Mouse (Mus musculus) ES-Bruce4 (cell line): ENCODE results near the gene Immp1l.

Experiments
- CTCF ChIP-seq: IDR thresholded peaks from one replicate; pipeline ENCODE4 v1.8.1; 2011; ENCODE audit warnings: low read depth, low read length
- EP300 ChIP-seq: IDR thresholded peaks from 2 replicates; pipeline ENCODE4 v1.6.1; 2011; ENCODE audit warnings: low read depth, low read length; ENCODE audit not compliant: insufficient read depth
- POLR2A ChIP-seq: IDR thresholded peaks from one replicate; pipeline ENCODE4 v1.8.1; 2011; ENCODE audit warnings: low read length; ENCODE audit not compliant: insufficient read depth

DNA sequence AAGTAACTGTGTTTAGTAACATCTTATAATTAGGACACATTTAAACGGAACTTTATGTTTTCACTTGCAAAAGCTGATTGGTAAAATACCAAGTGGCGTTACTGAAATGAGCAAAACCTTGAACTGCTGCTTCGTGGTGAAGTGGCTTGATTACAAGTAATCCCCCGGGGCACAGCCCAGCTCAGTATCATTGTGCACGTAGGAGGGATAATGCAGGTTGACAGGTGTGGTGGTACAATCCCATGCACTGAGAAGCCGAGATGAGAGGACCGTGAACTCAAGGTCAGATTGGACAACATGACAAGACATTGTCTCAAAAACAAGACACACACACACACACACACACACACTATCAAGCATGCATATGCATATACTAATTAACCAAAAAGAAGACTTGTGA, 80.8 kb downstream of the Immp1l start:
- no peak for TF ChIP-seq EP300
- TF ChIP-seq CTCF = no peak
- TF ChIP-seq POLR2A = no peak
